Mouse (Mus musculus) urinary bladder, postnatal 10 days (tissue): Measurements from ENCODE around the gene Kcnk4.
"Not testable (repeated sequence)": the region's sequence is repeated elsewhere in the genome, so short reads cannot be mapped to it uniquely, and the experiment has no call there.

Source experiments
- DNase-seq: peaks from one replicate; pipeline ENCODE4 v3.0.0; 2022; ENCODE audit warnings: low spot score

The Kcnk4 gene

DNA sequence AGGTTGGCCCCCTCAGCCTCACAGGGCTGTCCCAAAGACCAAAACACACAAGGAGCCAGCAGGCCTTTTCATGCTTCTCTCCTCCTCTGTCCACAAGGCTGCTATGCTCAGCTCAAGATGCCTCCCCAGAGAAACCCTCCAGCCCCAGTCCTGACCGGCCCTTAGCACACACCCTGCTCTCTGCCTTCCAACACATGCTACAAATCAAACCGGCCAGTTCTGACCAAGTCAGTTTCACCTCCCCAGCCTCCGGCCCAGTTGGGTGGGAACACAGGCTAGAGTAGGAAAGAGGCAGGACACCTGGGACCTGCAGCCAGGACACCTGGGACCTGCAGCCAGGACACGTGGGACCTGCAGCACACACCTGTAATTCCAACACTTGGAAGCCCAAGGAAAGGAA lies 17.8 kb downstream of the Kcnk4 start:
- DNase-seq: no peak

DNA sequence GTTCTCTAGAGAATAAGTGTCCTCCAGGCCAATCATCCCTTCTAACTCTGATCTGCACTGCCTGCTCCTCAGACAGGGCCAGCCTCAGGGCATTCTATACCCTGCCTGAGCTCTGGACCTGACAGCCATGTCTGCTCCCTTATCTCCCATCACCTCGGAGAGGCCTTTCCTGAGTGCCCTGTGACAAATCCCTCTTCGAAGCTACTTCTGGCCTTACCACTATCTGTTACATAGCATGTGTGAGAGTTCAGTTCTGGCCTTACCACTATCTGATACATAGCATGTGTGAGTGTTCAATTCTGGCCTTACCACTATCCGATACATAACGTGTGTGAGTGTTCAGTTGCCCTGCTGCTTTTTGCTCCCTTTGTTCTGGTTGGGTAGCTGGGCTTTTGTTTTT lies 19.0 kb downstream of the Kcnk4 start:
- no peak for DNase-seq

DNA sequence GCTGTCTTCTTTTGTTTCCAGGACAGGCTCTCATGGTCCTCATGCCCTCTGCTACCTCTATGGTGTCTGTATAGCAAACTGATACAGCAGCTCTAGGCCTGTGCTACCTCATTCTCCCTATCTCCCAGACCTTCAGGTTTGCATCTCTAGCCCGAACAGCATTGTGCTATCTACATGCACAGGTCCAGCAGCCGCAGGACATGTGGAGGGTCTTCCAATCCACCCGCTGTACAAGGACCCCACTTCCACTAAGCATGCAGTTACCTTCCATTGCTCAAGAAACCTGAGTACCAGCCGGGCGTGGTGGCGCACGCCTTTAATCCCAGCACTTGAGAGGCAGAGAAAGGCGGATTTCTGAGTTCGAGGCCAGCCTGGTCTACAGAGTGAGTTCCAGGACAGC lies 19.8 kb downstream of the Kcnk4 start:
- DNase-seq: no peak

DNA sequence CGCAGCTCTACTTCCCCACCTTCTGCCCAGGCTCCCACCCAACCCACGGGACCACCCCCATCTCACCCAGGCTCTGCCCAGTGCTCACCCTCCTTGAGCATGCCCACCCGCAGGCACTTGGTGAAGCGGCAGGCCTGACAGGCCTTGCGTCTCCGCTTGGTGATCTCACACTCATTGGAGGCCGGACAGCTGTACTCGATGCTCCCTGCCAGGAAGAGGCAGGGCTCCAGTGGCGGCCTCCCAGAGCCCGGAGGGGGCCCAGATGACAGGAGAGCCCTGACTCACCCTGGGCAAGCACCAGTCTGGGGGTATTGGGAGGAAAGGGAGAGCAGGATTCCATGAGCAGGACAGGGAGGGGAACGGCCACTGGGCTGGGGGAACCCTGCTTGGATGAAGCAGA lies 20.3 kb downstream of the Kcnk4 start:
- DNase-seq: no peak

DNA sequence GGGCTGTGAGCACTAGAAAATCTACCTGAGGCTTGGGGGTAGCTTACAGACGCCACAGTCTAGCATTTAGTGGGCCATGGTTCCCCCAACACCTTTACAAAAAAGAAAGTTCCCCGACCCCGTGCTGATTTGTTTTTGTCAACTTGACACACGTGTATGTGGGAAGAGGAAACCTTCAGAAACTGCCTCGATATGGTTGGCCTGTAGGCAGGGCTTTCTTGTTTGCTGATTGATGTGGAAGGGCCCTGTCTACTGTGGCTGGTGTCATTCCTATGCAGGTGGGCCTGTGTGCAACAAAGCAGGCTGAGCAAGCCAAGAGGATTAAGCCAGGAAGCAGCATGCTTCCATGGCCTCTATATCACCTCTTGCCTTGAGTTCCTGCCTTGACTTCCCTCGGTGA lies 21.3 kb downstream of the Kcnk4 start:
- no peak for DNase-seq

DNA sequence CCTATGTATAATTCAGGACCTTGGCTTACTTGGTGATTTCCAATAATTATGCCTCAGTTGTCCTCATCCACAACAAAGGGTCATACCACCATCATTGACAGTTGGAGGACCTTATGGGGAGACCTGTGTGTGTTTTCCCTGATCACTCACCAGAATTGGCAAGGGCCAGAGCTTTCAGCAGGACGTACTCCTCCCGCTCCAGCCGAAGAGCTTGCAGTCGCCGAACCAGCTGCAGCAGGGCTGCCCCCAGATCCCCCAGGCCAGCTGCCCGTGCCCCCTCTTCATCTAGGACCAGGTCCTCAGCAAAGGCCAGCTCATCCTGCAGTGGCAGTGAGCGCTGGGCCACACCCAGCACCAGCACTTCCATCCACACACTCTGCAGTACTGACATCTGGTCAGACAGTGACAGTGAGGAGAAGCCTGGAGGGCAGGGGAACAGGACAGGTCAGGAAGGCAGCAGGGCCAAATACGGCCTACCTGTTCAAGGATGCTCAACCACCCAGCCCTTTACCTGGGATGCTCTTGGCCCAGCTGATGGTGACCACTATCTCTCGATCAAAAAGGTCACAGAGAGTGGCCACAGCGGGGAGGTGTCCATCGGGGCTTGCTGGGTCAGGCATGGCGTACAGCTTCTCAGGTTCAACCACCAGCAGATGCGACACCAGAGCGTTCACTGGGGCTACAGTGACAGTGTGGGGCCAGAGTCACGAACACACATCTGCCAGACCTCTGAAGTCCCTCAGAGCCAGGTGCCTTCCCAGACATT lies 21.9 kb downstream of the Kcnk4 start:
- DNase-seq: no peak

DNA sequence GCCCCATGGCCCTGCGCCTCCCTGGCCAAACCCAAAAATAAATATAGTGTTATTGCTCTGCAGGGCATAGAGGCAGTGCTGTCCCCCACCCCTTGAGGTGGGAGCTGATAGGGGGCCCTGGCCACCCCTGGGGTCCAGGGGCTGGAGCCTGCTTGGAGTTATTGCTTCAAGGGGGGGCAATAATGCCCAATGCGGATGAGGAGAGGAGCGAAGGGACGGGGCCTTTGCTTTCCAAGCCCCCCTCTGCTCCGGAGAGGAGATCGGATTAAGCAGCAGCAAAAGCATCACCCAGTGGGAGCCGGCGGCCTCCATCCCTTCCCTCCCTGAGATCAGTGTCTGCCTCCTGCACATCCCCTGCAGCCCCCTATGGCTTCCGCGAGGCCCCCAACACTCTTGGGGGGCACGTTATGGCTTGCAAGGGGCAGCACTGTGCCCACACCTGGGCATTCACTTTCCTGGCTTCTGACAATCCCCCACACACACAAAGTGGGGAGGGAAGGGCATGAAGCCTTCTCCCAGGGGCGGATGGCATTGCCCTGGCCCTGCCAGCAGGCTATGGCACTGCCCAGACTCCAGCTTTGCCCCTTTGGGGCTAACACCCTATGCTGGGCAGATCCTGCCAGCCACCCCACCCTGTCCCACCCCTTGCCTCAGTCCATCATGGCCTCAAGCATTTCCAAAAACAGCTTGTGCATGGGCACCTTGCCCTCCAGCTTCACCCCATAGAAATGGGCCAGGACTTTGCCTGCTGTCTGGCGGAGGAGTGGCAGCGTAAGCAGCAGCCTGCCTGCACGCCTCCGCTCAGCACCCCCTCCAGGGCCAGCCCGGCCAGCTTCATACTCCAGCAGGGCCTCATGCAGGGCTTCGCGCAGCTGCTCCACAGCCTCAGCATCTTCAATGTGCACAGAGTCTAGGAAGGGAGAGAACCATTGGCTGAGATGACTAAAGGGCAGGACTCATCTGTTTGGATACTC lies 22.9 kb downstream of the Kcnk4 start:
- no peak for DNase-seq

DNA sequence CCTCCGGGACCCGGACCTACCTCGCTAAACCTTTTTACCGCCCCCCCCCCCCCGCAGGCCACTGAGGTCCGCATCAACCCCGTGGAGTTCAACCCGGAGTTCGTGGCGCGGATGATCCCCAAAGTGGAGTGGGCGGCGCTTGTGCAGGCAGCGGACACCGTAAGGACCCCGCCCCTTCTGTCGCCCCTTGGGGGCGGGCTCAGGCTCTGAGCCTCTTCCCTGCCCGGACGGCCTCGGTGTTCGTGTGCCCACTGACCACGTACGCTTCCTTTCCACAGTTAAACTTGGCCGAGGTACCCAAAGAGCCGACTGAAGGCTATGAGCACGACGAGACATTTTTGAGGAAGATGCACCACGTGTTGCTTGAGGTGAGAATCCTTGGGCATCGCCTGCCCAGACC lies 24.0 kb downstream of the Kcnk4 start:
- DNase-seq: not testable (repeated sequence)

DNA sequence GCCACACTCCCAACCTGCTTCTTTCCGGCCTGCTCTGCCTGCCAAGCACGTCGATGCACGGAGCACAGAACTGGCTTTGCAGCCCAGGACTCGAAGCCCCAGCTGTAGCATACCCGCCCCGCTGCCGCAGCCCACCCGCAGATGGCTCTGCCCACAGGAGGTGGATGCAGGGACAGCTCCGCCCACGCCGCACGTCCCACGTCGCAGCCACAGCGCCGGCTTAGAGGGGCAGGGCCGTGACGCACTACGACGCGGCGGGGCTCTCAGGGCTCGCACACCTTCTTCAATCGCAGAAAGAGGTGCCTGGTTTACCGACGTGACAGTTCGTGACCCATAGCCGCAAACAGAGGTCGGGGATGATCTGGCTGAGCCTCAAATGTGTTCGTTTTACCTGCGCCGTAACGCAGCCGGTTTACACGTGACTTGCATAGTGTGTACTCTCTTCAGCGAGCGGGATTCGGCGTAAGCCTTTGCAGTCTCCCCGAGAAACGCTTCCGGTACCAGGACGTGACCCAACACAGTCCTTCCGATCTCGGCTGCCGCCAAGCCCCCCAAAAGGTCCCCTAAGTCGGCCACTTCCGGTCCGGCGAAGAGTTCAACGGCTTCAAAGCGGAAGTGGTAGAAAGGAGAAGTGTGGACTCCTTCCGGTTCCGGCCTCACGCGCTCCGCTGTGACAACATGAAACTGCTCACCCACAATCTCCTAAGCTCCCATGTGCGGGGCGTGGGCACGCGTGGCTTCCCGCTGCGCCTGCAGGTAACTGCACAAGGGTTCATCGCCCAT lies 24.6 kb downstream of the Kcnk4 start, which contains the start of the genes Trmt112 and Prdx5:
Gene Trmt112, plus strand, starts transcription at position 192 of the 783 bp plus-strand sequence.
Gene Prdx5, minus strand, starts transcription at position 600 of the 783 bp plus-strand sequence.
- peak; percentile 66 for DNase-seq

DNA sequence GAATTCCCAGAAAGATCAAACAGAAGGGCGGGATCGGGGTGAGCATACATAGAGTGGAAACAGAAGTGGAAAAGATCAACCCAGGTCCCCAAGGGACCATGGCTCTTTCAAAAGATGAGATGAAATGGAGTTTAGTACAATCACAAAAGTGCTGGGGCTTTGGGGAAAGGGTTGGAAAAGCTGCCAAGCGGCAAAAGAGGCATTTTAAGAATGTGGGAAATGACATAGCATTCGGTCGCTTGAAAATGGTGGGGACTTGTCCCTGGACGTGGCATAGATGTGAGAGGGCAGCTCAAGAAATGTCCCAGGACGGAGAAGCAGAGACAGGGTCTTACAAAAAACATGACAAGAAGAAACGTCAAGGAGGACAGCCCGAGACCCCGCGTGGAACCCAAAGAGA lies 25.3 kb downstream of the Kcnk4 start:
- DNase-seq: no peak

DNA sequence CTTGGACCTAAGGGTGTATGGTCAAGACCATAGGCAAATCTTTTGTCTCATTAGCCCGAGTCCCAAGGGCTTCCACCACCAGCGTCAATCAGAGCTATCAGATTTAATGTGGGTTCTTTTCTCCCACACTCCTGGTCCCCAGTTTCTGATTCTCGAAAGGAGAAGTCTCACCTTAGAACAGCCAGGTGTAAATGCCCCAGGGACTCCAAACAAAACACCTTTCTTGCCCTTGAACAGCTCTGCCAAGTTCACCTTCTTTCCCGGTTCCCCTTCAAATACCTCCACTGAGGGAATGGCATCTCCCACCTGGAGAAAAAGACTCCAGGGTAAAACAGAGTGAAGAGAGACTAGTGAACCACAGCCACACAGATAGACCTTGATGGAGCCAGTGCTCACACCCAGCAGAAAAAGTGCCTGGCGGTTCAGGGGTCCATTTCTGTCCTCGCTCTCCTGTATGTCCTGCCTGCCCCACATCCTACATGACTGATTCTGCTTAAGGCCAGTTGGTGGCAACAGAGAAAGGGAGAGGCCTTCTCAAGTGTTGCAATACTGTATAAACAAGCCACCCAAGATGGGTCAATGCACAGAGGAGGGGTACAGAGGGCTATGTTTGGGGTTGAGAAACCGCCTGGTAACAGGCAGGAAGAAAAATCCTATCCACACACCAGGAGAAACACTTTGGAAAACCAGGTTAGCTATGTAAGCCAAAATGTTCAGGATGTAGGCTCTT lies 26.3 kb downstream of the Kcnk4 start:
- DNase-seq: no peak

DNA sequence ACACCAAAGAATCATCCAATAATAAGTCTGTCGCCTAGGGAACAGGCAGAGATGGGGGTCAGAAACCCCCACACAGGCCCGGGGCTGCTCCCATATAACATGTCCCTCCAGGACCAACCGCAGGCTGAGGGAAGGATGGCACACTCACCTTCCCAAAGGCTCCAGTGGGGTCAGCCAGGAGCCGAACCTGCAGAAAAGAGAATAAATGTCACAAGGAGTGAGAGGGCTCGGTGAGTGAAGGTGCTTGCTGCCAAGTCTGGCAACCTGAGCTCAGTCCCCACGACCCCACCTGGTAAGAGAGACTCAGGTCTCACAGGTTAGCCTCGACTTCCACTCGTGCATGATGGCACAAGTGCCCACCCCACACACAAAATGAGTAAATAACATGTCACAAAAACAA lies 27.2 kb downstream of the Kcnk4 start:
- DNase-seq: no peak

DNA sequence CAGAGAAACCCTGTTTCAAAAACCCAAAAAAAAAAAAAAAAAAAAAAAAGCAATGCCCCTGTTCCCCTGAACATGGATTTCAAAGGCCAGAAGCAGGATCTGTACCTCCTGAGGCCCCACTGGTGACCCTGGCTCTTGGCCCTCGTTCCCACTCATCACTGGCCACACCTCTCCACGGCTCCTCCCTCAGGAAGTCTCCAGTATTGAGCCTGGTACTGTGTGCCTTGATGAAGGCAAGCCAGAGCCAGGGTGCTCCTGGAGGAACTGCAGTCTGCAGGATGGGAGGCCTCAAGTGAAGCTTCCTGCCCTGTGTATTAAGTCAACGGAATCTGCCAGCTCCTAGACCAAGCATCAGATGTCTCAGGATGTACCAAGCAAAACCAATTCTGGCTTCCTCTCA lies 28.1 kb downstream of the Kcnk4 start:
- DNase-seq: no peak

DNA sequence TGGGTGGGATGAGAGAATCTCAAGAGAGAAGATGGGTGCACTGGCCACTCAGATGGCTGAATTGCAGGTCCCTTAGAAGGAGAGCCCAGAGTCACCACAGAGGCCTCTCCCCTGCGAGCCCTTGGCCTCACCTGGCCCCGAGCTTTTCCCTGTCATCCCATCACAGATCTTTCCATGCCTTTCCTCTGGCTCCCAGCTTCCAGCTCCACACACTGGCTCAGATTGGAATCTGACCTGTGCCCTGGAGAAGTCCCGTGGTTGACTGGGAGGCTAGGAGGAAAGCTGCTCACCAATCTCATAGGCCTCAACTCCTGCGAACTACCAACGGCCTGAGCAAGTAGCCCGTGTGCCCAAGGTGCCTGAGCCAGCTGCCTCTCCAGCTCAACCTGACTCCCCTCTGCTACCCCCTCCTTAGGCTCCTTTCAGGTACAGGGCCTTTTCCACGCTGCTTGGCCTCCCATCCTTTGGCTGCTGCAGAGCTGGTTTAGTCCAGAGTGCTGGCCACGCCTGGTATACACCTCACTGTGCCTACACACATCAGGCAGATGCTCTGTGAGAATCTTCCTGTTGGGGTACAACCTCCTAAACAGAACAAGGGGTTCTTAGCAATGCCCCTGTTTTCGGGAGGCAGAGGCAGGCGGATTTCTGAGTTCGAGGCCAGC lies 28.7 kb downstream of the Kcnk4 start:
- no peak for DNase-seq

DNA sequence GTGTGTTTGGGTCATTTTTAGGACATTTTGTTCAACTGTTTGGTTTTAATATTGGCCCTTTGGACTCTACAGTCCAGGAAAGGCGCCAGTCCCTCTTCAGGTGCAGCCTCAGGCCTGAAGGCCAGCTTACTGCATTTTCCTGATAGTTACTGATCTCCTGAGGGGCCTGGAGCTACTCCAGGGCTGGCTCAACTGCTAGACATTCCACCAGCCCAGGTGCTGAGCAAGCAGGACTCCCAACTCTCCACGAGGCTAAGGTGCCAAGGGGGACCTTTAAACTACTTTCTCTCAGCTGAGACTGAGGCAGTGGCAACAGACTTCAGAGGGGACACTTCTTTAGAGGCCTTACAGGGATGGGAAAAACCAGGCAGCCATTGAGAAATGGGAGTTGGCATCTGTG lies 29.5 kb downstream of the Kcnk4 start:
- no peak for DNase-seq

DNA sequence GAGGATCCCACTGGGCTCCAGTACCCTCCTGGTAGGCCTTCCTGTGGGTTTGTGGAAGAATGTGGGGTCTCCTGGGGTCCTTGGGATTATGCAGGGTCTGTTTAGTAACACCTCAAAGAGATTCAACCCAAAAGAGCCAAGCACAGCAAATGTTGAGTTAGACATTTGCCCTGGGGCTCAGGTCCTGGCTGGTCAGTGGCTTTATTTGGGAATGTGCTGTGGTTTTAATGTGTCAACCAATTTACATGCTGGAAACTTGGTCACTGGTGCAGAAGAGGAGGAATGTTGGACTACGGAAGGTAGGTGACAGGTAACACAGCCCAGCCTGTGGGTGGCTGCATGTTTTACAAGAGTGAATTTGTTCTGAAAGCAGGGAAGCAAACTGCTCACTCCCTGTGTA lies 31.3 kb downstream of the Kcnk4 start:
- no peak for DNase-seq

DNA sequence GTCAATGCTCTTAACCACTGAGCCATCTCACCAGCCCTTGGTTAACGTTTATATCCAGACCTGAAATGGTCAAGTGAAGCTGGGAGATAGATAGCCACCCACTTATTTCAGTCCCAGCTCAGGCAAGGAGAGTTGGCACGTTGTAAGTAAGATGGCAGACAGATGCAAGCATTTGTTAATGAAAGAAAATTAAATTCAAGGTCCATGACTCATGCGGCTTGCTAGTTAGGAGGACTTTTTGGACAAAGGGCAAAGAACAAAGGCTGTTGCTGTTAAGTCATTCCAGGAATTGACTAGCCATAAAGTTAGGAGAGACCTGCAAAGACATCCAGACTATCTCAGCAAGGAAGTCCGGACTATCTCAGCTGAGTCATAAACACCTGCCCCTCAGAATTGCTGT lies 34.7 kb downstream of the Kcnk4 start:
- no peak for DNase-seq

DNA sequence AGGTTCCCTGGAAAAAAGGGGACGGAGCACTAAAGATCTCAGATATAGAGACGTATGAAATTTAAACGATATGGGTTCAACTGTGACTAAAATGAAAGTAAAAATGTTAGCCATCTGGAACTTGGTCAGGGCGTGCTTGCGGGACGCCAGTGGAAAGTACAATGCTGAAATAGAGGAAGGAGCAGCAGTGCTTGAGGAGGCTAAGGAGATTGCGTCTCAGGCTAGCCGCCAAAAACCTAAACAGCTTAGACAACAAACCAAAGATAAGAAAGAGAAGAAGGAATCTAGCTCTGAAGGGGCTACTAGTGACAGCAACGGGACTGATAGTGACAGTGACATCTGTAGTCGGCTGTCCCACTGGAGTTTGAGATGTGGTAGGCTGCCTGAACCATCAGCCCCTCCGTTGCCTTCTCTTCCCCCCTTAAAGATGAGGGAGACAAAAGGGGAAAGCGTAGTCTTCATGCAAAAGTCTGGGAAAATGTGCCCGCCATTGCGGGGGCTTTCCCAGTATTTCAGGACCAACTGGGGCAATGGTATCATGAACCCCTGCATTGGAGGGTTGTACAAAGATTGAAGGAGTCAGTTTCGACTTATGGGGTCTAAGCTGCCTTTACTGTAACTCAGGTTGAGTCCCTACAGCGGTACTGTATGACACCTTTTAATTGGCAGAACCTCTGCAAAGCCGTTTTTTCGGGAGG lies 38.6 kb downstream of the Kcnk4 start:
- not testable (repeated sequence) for DNase-seq

DNA sequence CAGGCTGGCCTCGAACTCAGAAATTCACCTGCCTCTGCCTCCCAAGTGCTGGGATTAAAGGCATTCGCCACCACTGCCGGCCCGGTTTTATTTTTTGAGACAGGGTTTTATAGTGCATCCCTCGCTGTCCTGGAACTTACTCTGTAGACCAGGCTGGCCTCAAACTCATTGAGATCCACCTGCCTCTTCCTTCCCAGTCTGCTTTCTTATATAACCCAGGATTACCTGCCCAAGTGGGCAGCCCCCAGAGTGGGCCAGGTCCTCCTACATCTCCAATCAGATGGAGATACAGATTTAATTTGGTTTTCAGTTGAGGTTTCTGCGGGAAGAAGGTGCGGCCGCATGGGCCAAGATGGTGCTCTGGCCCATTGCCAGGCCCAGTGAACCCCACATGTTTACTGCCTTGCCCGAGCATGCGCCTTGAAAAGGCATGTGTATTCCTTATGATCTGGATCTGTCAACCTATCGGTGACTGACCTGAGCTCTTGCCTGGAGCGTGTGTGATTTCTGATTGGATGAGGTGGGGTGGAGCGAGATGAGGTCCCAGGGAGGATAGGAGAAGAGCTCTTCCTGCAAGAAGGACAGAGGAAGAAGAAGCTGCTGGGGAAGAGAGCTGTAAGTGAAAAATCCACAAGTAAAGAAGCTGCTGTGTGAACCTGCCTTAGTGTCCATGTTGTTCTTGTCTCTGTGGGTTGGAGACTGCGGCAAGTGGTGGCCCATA lies 40.4 kb downstream of the Kcnk4 start:
- DNase-seq: no peak

DNA sequence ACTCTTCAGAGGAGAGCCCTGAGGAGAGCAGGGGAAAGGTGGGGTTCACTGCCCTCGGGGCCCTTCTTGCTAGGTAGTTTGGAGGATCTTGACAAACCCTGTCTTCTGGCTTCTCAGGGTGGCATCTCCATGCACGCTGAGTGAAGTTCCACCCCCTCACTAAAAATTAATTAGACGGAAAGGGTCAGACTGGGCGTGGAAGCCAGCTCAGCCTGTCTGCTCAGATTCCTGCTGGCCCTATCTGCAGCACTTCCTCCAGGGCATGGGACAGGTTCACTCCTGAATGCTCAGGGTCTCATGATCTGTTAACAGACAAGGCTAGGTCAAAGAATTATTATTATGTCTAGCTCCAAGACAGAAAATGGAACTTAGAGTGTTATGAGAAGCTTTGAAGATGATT lies 41.8 kb downstream of the Kcnk4 start:
- DNase-seq: no peak
